Mouse (Mus musculus) testis, adult 2 months (tissue): ENCODE results near the gene Dock9.

Source experiments
- CTCF ChIP-seq: fragments of 200-500 bp; IDR thresholded peaks from 2 replicates; pipeline ENCODE4 v1.5.1; 2012; ENCODE audit warnings: low read depth, mild to moderate bottlenecking, inconsistent platforms, low read length, moderate library complexity; ENCODE audit not compliant: control insufficient read depth, insufficient read depth, insufficient replicate concordance
- POLR2A ChIP-seq: fragments of 200-500 bp; IDR thresholded peaks from 2 replicates; pipeline ENCODE4 v1.6.1; 2012; ENCODE audit warnings: low read depth, mild to moderate bottlenecking, inconsistent platforms, low read length, moderate library complexity; ENCODE audit not compliant: control insufficient read depth

DNA sequence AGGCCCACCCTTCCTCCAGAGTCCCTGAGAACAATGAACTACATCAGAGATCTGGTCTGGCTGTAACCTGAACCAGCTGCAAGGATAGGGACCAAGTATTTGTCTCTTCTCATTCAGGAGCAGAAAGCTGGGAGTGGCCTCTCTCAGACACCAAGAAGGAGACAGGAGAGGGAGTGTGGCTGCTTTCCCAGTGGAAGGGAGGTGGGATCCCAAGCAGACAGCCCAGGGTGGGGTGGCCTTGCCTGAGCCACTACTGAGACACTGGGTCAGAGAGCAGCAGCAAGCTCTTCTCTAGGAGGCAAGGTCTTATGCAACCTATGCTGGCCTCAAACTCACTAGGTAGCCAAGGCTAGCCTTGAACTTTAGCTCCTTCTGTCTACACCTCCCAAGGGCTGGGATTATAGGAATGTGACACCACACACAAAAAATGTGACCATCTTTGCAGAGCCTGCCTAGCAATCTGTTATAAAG is 121.5 kb downstream of the Dock9 start:
- TF ChIP-seq CTCF (no peak), POLR2A (no peak)
